Mouse (Mus musculus) cerebellum, adult (tissue): Measurements from ENCODE around the gene Slc4a11.
A peak's percentile ranks its signal among the peaks of the same experiment; 100 is the strongest.

Source experiments
- ATAC-seq: cut with Nextera tagmentation; 2 replicates; pipeline ENCODE4 v1.9.2; 2017; ENCODE audit warnings: mild to moderate bottlenecking, moderate library complexity, mixed read lengths; ENCODE audit not compliant: insufficient number of reproducible peaks, low FRiP score, low TSS enrichment

The Slc4a11 gene

DNA sequence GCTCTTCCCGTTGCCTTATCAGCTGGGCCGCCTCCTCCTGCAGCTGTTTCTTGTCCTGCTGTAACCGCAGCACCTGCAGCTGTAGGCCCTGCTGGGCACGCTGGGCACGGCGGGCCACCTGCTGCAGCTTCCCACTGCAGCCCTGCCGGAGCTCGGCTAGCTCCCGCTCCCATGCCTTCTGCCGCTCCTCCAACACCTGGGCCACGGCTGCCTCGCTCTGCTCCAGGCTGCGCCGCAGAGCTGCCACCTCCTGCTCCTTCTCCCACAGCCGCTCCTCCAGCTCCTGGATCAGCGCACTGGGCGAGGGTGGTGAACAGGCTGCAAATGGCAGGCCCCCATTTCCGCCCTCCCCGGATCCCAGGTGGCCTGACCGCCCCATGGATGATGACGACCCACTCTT is 61.5 kb downstream of the Slc4a11 start:
- ATAC-seq = no peak

GRCm38 (mm10) chr2:130634739-130635411 is 62.4 kb downstream of the Slc4a11 start:
- peak; percentile 37; the same call in 1 of the 2 replicates for ATAC-seq
